Mouse (Mus musculus) retina, postnatal 1 day (tissue): ENCODE data around the gene Gm20425.
"Not testable (repeated sequence)": the region's sequence is repeated elsewhere in the genome, so short reads cannot be mapped to it uniquely, and the experiment has no call there.

Experiments used
- DNase-seq: peaks from one replicate; pipeline ENCODE4 v3.0.0-alpha.2; 2012

Gm20425 gene

DNA sequence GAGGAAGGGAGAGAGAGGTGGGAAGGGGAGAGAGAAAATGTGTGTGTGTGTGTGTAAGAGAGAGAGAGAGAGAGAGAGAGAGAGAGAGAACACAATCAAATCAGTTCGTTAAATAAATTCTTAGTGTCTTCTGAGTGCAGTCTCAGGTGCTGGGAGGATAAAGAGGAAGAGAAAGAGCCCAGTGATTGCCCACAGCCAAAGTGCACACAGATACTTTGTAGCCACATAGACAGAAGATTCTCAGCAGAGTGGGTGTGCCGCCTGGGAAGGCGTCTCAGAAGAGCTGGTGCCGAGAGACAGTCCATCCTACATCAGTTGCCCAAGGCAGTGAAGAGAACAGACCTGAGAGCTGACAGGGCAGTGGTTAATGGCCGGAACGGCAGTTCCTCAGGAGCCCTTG, 15.8 kb downstream of the Gm20425 start:
- DNase-seq: no peak

DNA sequence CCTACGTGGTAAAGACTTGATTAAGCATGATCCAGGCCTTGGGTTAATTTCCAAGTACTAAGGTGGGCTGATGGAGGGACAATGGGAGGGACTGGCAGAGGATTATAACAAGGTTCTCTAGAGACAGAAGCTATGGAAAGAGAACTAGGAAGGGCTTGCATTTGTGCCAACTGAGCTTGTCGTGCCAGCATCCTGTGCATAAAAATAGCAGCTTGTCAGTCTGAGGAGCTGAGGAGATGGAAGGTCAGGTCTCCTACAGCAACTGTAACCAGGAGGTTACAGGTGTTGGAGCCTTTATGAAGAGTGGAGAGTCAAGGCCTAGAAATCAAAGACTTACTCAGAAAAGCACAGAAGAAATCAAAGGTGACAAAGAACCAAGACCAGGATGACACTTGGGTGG, 16.5 kb downstream of the Gm20425 start:
- no peak for DNase-seq

DNA sequence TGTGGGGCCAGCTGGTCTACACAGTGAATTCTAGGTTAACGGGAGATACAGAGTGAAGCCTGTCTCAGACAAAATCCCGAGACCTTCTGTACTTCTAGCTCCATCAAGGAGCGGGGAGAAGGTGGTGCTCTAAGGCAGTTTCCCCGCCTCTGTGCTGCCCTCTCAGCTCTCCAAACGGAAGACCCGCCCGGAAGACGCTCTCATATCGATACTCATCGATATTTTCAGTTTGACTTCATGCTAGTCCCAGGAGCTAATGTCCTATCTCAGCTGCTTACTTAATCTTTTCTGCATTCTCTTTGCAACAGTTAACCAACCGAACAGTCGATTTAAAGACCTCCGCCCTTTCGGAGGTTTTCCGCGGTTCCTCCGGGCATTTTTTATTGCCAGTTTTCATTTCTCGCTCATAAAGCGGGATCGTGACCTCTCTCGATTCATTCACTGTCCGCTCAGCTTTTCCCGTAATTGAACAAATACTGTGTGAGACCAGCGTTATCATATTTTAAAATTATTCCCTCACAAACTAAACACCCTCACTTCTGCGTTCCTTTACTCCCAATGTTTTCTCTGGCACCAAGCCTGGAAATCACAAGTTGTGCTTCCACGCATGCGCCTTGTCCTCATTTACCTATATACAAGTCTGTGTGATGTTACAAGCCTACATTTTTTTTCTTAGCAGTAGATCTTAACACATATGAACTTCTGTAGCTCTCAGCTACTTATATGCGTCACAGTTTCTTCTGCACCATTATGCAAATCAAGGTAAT, 17.3 kb downstream of the Gm20425 start:
- DNase-seq: no peak

DNA sequence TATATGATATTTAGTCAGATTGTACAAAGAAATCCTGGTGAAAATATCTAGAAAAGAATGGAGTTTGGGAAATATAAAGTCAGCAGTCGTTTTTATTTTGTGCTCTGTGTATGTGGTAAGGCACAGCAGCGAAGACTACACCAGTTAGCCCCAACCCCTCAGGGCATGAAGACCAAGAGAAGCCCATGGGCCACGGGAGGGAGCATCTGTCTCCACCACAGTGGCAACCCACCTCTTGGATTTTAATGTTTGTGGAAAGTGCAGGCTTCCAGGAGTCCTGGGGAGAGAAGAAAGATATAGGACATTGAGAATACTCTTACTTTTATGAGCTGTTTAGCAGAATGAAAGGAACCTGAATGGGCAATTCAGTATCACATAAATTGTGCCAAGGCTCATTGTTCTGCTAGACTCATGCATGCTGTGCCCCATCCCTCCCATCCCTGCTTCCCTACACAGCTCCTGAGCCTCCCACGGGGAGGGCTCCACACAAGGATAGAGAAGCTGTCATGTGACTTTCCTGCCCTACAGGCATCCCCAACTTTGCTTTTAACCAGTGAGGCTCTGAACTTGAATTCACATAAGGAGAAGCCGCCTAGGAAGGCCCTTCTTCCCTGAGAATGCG, 21.2 kb downstream of the Gm20425 start:
- no peak for DNase-seq

DNA sequence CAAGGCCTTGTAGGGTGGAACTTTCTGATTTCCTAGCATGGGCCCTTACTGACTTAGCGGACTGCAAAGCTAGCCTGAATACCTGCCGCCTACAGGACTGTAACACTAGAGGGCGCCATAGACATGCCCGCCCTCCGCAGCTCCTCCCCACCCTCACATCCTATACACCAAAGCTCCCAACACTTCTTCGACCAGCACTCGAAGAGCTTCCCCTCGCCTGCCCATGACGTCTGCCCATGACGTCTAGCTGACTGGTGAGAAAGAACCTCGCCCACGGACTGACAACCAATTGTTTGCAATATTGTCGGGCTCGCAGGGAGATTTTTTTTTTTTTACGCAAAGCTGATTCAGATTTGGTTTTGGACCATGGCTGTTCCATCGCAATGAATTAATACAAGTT, 22.3 kb downstream of the Gm20425 start:
- peak; percentile 91 for DNase-seq

DNA sequence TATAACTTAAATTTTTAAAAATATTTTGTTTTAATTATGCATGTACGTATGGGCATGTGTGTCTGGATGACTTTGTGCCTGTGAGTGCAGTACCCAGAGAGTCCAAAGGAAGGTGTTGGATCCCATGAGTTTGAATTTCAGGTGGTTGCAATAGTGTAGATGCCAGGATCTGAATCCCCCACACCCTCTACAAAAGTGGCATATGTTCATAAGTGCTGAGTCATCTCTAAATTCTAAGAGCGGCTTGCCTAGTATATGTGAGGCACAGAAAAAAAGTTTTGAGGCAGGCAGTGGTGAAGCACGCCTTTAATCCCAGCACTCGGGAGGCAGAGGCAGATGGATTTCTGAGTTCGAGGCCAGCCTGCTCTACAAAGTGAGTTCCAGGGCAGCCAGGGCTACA, 24.3 kb downstream of the Gm20425 start:
- DNase-seq: no peak

DNA sequence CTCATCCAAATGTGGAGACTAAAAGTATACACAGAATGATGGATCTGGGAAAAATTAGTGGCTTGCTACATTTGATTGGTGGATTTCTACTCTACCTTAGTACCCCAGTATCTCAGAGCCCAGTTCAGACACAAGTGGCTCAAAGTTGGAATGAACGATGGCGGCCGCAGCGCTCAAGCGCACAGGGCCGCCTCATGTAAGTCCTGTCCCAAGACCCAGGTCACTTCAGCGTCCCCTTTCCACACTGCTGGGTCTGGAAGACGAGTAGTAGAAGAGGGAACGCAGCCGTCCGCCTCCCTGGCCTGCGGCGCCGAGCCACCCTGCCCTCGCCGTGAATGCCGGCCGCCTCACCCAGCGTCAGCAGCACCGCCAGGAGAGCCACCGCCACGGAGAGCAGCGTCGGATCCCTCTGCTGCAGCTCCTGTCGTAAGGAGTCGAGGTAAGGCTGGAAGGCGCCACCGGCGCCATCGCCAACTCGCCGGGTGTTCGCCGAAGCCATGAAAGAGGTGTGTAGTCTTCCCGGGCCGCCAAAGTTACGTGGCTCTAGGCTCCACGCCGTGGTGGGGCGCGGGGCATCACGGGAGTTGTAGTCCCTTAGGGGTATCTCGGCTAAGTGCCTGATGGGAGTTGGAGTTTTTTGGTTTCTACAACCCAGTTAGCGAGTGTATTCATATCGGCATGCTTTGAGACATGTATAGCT, 28.4 kb downstream of the Gm20425 start, which contains the start of gene Srprb:
Gene Srprb (minus strand): TSS at position 577 of the 700 bp plus-strand sequence.
- DNase-seq: peak; percentile 94

DNA sequence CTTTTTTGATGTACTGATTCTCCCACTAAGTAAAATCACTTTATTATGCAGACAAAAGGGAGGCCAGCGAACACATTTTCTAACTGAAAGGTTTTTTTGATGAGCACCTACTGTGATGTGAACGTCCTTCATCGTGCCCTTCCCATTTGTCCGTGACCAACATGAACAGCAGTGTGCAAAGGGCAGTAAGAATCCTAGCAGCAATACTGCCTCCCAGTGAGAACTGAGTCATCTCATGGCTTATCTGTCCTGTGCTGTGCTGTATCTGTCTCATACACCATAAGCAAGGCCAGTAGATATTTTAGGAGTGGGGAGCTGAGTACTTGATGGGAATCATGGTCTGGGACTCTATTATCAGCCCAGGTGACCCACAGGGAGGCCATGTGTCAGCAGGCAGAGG, 41.7 kb downstream of the Gm20425 start:
- DNase-seq: no peak

DNA sequence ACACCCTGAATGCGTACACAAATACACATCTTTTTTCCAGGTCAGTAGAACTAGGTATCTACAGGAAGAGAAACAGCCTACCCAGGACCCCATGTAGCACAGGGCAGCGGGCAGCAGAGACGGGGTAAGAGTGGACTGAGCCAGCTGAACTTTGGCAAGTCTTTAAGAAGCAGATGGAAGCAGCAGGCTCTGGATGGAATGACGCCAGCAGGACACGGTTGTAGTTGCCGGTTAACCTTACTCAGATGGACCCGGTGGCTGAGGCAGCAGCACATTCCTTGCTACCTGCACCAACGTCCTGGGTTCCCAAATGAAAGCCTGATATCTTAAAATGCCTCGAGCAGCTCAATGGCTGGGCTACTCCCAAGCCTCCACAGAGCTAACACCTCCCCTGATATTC, 43.4 kb downstream of the Gm20425 start:
- DNase-seq: no peak

DNA sequence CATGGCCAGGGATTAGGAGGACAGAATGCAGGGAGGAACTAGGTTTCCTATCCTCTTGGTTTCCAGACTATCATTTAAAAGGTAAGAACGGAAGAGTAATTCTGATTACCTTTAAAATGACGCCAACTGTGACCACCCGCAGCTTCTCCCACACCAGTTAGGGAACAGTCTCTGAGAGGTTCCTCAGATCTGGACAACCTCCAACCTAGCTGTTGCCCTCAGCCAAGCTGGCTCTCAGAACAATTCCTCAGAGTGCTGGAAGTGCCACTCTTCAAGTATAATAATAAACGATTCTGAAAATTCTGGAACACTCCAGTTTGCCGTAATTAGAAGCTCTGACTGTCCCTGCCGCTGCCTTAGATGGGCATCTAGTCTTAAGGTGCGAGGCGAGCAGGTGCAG, 44.2 kb downstream of the Gm20425 start:
- no peak for DNase-seq

DNA sequence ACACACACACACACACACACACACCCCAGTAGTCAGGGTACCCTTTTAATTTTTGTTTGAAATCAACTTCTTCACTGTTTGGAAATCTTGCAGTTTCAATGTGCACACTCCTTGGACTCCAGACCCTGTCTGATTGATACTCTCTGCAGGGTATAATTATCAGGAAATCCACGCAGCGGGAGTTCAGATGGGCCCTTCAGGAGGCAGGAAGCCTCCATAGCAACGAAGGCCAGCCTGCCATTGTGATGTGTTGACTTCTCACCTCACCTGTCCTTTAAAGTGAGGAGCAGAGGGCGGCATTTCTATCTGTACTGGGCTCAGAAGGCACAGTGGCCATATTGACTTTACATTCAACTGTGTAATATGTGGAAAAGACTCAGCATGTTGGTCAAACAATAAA, 45.3 kb downstream of the Gm20425 start:
- no peak for DNase-seq

DNA sequence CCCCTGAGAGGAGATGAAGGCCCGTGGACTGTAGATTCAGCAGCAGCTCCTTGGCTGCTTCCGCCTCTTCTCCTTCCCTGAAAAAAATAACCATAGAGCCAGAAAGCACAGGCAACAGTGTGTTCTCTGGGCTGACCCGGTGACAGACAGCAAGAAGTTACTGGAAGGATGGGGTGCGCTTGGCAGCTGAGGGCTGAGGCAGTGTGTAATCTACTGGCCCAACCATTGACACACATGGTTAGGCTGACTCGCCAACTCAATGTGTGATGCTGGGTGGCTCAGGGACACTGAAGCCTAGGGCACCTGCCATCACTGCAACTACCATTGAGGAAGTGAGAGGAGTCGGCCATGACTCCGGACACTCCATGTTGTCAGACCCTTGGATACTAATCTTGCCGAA, 48.2 kb downstream of the Gm20425 start:
- DNase-seq: no peak

DNA sequence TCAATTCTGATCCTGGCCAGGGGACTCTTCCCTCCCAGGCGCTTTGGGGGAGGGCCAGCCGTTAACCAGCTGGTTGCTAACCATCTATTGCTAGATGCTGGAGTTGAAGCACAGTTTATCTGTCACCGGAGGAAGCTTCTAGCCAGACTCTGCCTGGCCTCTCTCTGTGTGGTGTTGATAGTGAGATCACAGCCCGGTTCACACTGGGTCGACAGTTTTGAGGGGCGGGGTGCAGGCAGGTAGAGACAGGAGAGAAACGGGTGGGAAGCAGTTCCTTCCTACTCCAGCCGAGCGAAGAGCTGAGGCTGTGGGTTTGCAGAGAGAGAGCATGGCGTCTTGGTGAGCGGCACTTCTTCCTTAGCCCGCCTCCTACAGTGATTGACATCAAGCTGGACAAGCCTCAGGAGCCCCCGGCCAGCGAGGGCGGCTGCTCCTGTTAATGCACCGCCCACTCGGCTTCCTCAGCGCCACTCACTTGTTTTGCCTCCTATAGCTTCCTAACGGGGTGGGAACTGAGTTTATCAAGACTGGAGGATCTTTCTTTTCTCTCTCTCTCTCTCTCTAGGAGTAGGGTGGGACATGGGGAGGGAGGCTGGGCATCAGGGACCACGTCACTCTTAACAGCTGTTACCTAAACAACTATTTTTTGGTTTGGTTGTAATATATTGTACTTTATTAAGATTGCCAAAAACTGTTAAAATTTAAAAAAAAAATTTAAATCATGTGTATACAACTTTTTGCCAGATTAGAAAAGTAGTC, 49.1 kb downstream of the Gm20425 start:
- DNase-seq: peak; percentile 88

DNA sequence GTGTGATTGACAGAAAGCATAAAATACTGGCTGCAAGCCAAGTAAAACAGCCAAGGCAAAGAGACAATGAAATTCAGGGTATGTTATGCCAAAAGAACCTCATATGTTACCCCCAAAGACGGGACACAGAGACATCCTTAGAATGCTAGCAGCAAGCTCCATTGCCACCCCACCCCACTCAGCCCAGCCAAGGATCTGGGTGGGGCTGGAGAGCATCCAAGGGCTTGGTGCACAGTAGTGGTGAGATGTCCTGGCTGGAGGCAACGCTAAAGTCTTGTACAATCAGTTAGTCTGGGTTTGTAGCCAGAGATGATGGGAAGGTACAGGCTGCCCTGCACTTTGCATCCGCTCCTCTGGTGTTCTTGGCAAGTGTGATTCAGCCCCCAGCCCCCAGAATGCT, 49.8 kb downstream of the Gm20425 start:
- no peak for DNase-seq

DNA sequence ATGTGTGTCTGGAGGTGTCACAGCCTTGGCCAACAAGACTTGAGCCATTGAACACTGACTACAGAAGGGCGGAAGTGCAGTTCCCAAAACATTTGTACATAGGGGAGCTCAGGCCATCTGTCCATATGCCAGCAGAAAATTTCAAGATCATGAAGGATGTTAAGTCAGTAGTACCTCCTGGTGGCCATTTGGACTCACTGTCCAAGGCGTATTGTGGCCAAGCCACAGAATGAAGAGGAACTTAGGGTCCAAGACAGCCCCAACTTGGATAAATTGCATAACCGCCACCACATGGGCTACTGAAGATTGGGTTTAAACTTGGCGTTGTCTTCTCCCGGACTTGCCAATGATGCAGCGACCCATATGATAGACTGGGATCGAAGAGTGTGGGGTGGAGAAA, 54.4 kb downstream of the Gm20425 start:
- no peak for DNase-seq

DNA sequence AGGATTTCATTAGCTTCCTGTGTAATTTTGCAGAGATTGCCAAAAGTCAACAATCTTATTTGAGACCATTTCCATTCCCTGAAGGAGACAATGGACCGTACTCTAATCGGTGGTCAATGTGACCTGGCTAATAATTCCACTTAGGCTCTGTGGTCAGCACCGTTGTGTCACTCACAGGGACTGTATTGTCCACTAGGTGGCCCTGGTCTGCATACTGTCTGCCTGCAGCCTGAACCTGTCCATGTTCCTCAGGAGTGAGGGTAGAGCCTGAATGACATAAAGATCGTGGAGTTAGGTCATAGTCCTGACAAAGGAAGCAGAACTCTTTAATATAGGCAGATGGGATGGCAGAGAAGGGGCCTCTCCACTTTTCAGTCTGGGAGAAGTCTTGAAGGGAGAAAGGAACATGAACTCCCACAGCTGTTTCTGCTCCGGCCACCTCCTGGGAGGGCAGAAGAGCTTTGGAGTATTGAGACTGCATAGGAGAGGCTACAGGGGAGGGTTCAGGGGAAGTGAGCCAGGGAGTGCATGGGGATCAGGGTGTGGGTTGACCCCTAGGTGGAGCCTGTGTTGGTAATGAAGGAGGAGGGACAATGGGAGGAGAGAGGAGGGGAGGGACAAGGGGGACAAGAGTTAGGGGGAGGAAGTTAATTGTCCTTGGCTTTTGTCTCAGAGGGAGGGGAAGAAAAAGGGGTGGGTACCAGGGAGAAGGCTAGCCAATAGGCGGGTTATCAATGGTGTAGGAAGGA, 55.2 kb downstream of the Gm20425 start:
- peak; percentile 65 for DNase-seq

DNA sequence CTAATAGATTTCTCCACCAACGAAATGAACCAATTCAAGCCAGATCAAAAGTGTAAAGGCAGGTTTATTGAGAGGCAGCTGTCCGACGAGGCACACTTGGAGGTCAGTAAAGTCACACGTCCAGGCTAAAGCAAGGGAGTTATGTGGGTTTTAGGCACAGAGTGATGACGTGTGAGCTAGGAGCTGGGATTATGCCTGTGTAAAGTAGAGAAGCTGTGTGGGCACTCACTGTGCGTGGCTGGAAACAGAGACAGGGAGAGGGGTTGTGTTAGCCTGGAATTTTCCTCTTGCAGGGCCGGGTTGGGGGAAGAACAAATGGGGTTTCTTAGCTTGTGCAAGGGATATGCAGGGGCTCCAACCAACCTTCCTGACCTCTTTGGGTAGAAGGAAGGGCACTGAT, 61.3 kb downstream of the Gm20425 start:
- DNase-seq: no peak

DNA sequence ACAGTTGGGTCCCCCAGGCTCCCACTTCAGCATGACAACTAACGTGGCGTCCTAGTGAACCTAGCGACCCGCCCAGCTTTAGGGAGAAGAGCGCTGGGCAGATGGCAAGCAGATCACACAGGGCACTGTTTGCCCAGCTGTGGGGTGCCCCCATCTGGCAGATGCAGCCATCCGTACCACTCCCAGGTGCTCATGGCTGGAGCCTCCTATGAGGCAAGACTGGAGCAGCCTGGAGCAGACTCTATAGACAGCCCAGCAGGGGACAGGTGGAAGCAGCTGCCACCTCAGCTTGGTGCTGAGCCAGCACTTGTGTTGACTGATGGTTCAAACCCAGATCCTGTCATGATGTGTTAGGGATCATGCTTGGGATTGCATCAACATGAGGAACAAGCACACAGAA, 62.1 kb downstream of the Gm20425 start:
- peak; percentile 29 for DNase-seq

DNA sequence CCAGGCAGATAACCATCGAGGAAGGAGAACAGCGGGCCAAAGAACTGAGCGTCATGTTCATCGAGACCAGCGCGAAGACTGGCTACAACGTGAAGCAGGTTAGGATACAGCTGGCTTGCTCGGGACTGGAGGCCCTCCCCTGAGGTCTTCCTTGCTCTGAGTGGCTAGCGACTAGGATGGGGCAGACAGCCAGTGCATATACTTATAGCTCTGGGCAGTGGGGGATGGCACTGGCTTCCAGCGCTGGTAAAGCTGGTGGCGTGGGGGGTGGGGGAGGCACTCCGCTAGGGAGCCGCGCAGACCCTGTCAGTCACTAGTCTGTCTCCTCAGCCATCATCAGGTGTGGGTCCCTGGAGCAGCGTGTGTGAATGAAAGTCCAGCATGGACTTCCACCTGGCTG, 66.3 kb downstream of the Gm20425 start:
- no peak for DNase-seq

DNA sequence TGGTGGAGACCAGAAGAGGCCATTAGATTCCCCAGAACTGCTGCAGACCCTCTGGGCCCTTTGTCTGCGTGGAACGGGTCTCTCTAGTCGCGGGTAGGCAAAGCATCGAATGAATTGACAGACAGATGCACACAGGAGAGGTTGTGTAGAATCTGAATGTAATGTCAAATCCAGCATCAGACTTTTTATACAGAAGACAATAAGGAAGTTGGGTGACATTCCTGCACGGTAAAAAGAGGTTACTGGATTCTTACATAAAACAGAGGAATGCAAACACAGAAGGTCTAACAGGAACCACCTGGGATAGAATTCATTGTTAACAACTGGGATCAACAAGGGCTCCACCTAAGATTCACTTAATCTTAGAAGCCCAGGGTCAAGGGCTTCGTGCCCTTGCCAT, 74.9 kb downstream of the Gm20425 start:
- not testable (repeated sequence) for DNase-seq

DNA sequence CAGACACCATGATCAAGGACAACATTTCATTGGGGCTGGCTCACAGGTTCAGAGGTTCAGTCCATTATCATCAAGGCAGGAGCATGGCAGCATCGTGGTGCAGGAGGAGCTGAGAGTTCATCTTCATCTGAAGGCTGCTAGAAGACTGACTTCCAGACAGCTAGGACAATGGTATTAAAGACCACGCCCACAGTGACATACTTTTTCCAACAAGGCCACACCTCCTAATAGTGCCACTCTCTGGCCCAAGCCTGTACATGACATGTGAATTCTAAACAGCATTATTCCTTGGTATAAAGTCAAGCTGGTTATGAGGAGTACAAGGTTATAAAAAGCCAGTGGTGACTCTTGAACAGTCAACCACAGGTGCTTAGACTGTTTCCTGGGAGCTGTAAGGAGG, 75.5 kb downstream of the Gm20425 start:
- no peak for DNase-seq

DNA sequence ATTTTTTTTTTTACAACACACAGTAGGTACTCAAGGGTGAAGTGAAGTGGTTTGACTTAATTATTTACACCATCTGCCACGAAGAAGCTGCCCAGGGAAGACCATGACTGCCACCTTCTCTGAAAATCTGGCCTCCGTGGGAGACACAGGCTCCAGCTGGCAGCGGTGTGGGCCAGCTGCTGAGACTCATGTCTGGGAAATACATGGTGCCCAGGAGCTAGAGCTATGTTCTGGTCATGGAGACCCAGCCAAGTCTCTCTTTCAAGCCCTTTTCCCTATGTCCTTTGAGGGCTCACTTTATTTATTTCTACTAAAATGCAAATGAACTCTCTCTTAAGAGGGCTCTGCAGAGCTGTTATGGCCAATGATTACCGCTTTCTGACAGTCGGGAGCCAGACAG, 76.8 kb downstream of the Gm20425 start:
- DNase-seq: no peak
